Mouse (Mus musculus) cerebellum, adult (tissue): ENCODE results near the gene Tmem223.
A peak's percentile ranks its signal among the peaks of the same experiment; 100 is the strongest.

Experiments used
- ATAC-seq: cut with Nextera tagmentation; 2 replicates; pipeline ENCODE4 v1.9.2; 2017; ENCODE audit warnings: mild to moderate bottlenecking, moderate library complexity, mixed read lengths; ENCODE audit not compliant: insufficient number of reproducible peaks, low FRiP score, low TSS enrichment

Gene Tmem223

DNA sequence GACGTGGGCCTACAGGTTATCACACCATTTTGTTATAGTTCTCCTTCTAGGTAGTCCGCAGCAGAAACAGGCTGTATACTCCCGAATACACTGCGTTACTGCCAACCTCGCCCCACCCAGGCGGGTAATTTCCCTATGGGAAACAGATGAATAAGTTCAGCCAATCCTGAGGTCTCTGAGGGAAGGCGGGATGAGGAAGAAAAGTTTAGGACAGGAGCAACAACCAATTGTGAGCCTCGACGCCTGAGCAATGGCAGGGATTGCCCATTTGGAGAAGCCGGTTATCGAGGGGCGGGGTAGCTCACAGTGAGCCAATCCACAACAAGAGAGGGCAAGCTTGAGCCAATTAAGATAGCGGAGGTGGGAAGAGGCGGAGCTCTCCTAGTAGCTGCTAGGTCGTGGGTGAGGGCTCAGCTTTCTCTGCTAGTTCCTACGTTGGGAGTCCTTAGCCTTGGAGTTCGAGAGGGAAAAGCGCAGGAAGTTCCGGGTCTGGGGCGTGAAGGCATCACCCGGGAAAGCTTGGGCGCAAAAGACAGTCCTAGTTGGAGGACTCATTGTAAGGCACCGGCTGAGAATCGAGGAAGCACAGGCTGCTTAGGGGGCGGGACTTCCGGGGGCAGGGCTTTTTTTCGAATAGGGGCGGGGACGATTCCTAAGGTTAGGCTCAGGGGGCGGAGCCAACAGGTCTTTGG, 31.5 kb downstream of the Tmem223 start, which contains the start of gene Zbtb3:
Zbtb3 (plus strand) TSS at position 426 of the 692 bp plus-strand sequence.
- ATAC-seq, result peak; percentile 95

DNA sequence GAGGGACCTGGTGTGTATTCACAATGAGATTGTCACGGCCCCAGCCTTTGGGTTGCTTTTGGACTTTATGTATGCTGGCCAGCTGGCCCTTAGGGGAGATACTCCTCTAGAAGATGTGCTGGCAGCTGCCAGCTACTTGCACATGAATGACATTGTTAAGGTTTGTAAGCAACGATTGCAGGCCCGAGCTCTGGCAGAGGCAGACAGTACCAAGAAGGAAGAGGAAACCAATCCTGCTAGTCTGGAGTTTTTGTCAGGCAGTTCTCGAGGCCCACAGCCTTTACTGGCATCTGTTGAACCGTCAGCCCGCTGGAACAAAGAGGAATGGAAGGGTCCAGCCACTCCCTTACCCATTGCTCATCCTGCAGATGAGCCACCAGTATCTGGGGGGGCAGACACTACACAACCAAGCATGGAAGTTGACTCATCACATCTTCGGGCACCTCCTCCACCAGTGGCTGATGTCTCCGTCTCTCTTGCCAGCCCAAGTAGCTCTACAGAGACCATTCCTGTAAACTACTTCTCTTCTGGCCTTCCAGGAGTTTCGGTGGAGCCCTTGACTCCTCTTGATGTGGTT, 32.5 kb downstream of the Tmem223 start:
- no peak for ATAC-seq

DNA sequence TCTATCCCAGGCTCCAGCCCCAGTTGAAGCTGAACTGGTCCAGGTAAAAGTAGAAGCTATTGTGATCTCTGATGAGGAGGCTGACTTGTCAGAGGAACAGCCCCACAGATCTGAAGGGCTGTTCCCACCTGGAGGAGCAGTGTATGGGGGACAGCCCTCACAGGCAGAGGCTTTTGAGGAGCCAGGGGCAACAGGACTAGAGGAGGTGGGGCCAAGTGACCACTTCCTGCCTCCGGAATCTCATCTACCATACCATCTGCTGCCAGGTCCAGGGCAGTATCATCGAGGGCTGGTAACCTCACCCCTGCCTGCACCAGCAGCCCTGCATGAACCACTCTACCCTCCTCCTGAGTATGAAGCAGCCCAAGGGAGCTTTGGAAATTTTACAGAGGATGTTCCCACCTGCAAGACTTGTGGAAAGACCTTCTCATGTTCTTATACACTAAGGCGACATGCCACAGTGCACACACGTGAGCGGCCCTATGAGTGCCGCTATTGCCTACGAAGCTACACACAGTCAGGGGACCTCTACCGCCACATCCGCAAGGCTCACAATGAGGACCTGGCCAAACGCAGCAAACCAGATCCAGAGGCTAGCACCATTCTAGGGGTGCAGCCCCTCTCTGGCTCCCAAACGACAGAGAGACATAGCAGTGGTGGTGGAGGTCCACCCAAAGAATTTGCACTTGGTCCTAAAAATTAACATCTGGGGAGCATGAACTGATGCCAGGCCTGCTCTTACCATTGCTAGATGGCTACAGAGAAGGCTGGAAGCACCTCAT, 33.3 kb downstream of the Tmem223 start:
- ATAC-seq, result no peak

DNA sequence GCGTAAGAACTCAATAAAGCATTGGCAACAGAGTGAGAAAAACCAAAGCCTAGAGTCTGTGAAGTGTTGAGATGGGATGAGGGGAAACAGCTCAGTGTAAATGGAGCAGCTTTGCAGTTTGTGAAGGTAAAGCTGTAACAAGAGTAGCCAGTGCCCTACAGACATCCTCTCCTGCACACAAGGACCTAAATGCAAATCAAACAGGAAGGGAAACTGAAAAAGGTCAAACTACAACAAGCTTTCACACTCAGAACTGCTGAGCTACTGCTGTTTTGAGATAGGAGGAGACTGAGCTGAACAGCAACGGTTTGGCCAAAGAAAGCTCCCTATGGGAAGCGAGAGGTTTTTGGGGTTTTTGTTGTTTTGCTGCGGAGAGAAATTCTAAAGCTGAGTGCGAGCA, 36.0 kb downstream of the Tmem223 start:
- ATAC-seq, result no peak

DNA sequence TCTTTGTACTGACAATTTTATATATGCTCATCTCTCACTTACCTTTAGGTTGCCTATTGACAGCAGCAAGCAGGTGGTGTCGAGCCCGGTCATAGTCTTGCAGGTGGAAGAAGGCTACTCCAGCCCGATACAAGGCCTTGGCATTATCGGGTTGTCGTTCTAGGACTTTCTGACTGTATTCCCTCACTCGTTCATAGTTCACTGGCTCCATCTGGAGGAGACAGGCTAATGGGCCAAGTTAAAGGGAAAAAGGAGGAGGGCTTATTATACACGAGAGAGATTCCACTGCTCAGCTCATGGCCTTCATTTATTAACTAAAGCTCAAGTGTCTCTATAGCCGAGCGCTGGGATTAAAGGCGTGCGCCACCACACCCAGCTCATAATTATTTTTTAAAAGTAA, 45.0 kb downstream of the Tmem223 start:
- ATAC-seq, result no peak

DNA sequence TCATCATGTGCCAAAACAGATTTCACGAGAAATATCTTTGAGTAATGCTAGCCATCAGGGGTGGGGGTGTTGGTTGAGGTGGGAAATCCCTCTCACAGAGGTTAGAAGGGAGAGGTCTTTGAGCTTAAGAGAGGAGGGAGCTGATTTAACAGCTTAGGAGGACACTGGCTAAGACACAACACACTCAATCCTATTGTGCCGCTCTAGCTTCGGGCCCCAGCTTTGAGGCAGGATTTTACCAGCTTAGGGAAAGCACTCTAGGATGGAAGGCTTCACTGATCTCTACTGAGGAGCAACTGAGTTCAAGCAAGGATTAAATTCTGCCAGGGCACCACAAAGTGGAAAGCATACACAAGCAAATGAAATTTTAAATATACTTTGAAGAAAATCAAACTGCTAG, 46.2 kb downstream of the Tmem223 start:
- no peak for ATAC-seq

DNA sequence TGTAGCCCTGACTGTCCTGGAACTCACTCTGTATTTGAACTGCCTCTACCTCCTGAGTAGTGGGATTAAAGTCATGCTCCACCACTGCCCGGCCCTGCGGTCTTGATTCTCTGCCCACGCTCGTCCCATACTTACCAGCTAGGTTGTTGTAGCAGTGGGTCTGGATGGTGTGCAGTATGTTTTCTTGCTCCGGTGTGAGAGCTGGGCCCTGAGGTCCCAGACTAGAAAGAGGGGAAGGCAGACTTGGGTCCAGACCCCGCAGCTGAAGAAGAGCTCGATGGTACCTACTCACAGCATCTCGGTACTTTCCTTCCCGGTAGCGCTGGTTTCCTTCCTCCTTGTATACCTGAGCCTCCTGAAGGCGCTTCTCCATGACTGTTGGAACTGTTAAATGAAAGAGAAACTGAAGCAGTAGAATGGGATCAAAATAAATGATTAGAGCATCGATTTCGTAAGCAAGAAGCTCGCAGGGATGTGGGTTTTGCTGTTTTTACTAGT, 47.6 kb downstream of the Tmem223 start:
- no peak for ATAC-seq

DNA sequence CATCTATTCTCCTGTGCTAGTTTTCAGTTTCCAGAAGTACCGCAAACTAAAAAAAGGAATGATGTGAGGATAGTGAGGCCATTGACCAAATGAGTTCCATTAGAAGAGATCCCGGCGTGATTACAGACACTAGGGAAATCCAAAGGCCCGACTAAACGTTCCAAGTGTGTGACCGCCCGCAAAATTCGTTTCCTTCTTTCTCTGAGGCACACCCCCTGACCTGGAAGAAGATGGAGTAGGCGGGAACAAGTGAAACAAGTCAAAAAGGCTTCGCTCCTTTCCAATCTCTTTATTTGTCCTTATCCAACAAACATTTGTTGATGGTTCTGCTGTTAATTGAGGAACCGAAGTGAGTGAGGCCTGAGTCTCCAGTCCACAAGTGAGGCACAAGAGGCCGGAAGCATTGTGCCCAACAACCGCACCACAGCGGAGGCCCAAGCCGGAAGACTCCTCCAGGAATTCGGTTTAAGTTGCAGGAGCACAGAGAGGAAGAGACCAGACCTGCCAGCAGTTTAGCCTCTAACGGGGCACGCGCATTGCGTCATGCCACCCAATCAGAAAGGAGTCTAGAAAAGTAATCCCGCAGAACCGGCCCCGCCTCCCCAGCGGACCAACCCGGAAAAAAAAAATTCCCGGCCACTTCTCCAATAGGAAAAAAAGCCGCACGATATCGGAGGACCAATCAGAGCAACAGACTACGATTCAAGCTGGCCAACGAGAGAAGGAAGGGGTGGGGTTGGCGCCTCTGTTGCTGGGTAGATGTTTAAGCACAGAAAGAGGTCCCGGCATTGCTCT, 48.2 kb downstream of the Tmem223 start, which contains the start of gene Ttc9c:
Ttc9c (minus strand) TSS at position 533 of the 795 bp plus-strand sequence.
- ATAC-seq, result peak; percentile 86

DNA sequence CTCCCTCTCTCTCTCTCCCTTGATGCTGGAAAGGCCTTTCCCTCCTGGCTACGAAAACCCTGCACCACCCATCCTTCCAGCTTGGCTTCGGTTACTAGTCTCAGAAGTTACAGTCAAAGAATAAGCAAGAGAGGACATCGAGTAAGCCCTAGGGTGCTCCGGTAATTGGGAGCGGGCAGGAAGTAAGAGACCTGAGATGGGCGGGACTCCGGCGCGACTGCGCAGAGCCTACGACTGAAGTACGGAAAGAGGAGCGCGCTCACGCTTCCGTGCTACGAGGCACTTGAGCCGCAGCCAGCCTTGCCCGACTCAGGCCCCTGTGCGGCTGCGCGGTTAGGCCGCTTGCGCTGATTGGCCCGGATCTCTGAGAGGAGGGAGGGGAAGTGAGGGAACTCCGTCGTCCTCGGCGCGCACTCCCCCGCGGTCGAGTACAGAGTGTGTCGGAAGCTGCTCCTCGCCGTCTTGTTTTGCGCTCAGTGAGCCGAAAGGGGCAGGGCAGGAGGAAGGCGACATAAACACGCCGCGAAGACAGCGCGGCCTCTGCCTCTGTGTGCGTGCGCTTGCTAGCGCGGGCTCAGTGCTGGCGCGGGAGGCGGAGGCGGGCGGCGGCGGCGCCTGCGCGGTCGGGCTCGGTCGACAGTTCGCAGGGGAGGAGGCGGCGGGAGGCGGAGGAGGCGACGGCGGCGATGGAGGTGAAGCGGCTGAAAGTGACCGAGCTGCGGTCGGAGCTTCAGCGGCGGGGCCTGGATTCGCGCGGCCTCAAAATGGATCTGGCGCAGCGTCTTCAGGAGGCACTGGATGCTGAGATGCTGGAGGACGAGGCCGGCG, 49.0 kb downstream of the Tmem223 start, which contains the start of gene Hnrnpul2:
Hnrnpul2 (plus strand) TSS at position 415 of the 828 bp plus-strand sequence.
- peak; percentile 88 for ATAC-seq

DNA sequence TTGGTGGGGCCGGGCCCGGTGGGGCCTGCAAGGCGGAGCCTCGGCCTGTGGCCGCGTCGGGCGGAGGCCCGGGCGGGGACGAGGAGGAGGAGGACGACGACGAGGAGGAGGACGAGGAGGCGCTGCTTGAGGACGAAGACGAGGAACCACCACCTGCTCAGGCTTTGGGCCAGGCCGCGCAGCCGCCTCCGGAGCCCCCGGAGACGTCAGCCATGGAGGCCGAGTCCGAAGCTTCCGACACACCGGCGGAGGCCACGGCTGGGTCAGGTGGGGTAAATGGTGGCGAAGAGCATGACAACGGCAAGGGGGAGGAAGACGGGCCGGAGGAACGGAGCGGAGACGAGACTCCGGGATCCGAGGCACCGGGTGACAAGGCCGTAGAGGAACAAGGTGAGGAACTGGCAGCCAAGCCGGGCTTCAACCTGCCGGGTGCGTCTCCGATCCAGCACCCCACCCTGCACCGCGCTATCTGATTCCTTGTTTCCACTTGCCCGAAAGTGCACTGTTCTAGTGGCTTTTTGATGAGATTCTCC, 49.7 kb downstream of the Tmem223 start:
- ATAC-seq, result peak; percentile 19; the same call in 1 of the 2 replicates

DNA sequence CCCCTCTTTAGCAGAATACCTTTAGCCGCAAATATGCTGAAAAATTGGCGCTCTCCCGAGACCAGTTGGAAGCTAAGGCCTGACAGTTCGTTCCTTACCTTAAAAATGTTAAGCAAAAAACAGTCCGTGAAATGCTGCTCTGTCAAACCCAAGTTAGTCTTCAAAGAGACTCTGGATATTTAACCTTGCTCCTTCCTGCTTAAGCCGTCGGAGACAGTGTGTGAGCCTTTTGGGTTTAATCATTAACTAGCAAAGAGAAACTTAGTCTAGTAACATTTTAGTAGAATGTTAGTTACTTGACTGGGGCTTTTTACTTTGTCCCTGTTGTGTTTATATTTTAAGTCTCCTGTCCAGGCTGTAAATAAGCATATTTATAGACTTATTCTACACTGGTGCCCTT, 50.4 kb downstream of the Tmem223 start:
- ATAC-seq, result no peak
